Mouse (Mus musculus): ENCODE data around the gene Strc.
"Not testable (repeated sequence)": the region's sequence is repeated elsewhere in the genome, so short reads cannot be mapped to it uniquely, and the experiment has no call there.

Gene Strc

GRCm38 (mm10) chr2:121386961-121387575 is at the start of gene Strc:
Gene Strc (minus strand): TSS chr2:121387168.
- in situ Hi-C loops (cut with MboI, MseI): not testable (repeated sequence)

DNA sequence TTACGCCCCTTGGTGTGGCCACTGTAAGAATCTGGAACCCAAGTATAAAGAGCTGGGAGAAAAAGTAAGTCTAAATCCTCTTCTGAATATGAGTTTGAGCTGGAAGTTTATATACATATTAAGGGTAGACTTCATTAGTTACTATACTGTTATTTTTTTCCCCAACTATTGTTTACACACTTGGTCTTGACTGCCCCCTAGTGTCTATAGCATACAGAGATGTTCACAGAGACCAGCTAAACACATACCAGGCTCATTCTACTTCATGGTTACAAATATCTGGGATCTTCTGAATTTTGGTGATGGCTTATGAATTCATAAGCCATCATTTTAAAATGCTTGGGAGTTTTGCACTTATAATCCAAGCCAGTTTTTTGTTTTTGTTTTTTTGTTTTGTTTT is 47.9 kb upstream of the Strc start:
- in situ Hi-C loops (cut with MboI, MseI): no loop called here

- in situ Hi-C loops (cut with MboI, MseI): no loop called here
Observed at GRCm38 (mm10) chr2:121425890-121426289, 38.9 kb upstream of the Strc start.

DNA sequence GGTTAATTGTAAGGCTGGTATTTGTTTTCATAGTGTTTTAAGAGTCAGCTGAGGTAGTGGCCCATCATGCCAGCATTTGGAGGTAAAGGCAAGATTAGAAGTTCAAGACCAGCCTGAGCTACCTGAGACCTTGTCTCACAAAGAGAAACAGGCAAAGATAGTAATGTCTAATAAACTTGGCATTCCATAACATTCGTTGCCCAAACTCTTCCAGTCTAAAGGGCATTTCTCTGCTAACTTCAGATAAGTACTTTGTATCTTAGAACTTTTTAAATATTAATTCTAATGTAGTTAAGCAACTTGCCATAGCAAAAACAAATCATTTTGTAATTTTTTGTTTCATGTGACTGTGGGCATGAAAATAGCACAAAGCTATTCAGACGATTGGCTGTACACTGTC is 36.2 kb upstream of the Strc start:
- in situ Hi-C loops (cut with MboI, MseI): no loop called here

- in situ Hi-C loops (cut with MboI, MseI): no loop called here
Observed at GRCm38 (mm10) chr2:121418476-121418875, 31.5 kb upstream of the Strc start.

DNA sequence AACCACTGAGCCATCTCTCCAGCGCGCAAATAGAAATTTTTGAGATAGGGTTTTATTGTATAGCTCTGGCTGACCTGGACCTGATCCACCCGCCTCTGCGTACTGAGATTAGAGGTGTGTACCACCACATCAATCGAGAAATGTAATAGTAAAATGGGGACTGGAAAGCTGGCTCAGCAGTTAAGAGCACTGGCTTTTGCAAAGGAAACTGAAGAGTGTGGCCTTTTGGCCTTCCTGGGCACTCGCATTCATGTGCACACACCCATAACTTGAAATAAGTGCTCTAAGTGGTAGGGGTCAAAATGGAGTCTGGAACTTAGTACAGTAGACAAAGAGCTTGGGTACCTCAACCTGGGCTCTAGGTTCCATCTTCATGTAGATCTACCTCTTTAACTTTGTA is 29.4 kb upstream of the Strc start:
- in situ Hi-C loops (cut with MboI, MseI): no loop called here

DNA sequence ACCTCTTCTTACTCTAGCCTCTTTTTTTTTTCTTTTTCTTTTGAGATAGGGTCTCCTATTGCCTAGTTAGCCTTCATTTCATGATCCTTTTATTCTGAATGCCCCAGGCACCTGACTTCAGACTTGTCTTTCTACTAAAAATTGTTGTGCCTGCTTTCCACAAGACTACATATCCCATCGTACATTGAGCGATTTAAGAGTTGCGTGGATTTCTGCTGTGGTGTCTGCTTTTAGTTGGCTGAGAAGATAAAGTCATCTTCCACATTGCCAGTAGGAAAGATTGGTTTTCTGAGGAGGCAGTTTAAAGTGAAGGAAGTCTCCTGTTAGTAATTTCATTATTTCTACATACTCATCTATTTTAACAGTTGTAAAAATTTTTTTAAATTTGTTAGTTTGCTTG is 28.6 kb upstream of the Strc start:
- in situ Hi-C loops (cut with MboI, MseI): no loop called here

DNA sequence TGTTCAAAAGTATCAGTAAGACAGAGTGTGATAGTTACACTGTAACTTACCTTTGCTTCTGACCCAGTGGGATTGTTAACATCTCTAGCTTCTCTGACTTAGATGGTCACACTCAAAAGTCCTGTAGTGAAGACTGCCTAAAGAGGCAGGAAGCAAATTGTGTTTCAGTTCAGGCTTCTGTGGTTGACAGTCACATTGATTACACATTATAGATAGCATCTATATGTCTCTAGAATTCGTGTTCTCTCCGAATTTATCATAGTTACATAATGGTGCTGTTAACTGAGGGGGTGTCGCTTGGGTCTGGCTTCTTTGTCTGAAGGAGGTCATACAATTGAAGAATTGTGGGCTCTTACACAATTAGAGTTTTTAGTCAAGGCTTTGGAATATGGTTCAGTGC is 28.1 kb upstream of the Strc start:
- in situ Hi-C loops (cut with MboI, MseI): no loop called here

DNA sequence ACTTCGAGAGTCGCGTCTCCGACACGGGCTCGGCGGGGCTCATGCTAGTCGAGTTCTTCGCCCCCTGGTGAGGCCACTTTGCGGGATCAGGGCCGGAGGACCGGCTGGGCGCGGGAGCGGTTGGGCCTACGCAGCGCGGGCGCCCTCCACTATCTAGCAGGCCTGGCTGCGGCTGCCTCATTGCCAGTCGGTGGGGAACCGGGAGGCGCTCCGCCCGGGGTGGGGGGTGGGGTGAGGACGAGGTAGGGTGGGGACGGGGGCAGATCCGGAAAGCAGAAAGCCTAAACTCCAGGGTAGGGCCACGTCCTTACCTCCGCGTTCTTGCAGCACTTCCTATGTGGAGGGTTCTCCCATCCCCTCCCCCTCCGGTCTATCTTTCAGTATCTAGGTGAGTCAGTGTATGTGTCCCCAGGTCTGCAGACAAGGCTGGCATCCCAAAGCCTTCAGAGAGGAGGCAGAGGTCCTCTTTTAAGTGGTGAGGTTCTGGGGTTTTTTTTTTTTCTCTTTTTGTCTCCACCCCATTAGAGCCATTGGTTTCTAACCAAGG is 27.2 kb upstream of the Strc start:
- in situ Hi-C loops (cut with MboI, MseI): no loop called here

GRCm38 (mm10) chr2:121413387-121414042 is 26.5 kb upstream of the Strc start, which contains the start of the genes Pdia3 and Catsper2:
Gene Pdia3 (plus strand): TSS chr2:121413775.
Gene Catsper2 (minus strand): TSS chr2:121413792.
- in situ Hi-C loops (cut with MboI, MseI): no loop called here

GRCm38 (mm10) chr2:121412843-121413386 is 25.9 kb upstream of the Strc start:
- in situ Hi-C loops (cut with MboI, MseI): no loop called here

DNA sequence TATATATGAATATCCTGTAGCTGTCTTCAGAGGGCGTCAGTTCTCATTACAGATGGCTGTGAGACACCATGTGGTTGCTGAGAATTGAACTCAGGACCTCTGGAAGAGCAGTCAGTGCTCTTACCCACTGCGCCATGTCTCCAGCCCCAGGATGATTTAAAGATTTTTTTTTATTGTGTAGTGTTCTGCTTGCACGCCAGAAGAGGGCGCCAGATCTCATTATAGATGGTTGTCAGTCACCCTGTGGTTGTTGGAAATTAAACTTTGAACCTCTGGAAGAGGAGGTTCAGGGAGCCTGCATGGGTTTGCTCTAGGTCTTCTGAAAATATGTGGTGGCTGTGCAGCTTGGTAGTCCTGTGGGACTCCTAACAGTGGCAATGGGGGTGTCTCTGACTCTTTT is 21.2 kb upstream of the Strc start:
- in situ Hi-C loops (cut with MboI, MseI): loop anchor here (5.0 kb wide), 1 partner anchor 34 kb away; the partner anchor contains the start of gene Ell3

DNA sequence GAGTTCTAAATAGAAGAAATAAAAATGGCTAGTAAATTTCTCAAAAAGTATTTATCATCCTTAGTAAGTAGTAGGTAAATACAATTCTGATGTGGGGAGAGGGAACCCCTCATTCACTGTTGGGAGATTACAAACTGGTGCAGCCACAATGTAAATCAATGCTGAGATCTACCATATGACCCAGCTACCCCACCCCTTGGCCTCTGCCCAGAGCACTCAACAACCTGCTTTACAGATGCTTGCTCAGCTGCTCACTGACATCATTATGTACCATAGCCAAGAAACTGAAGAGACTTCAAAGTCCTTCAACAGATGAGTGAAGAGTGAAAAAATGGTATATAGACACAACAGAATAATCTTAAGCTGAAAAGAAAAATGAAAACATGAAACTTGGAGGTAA is 16.3 kb upstream of the Strc start:
- in situ Hi-C loops (cut with MboI, MseI): no loop called here

- in situ Hi-C loops (cut with MboI, MseI): loop anchor here (10.0 kb wide), 1 partner anchor 152 kb away; no protein-coding TSS in a partner anchor
Observed at GRCm38 (mm10) chr2:121396624-121397023, 9.7 kb upstream of the Strc start.

DNA sequence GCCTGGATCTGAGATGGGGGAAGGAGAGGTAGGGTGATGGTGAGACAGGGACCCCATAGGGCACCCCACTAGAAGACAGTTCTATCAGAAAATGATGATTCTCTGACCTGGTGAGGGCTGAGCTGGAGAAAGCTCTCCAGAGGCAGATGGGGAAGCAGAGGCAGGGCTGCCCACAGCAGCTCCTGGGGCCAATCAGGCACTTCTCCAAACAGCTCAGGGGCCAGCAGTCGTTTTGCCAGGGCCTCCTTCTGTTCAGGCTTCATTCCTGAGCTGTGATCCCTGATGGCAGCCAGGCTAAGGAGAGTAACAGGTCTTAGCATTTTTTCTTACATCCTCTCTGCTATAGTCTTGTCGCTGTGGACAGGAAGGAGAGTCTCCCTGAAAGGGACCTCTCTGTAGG is 12.2 kb downstream of the Strc start:
- in situ Hi-C loops (cut with MboI, MseI): loop anchor here (10.0 kb wide), 1 partner anchor 1090 kb away; the partner anchor contains the start of gene Pla2g4d

- in situ Hi-C loops (cut with MboI, MseI): loop anchor here (10.0 kb wide), 1 partner anchor 1087 kb away; the partner anchor contains the start of gene Pla2g4d
Observed at GRCm38 (mm10) chr2:121372266-121372665, 14.7 kb downstream of the Strc start.

GRCm38 (mm10) chr2:121370921-121371320 is 16.0 kb downstream of the Strc start:
- in situ Hi-C loops (cut with MboI, MseI): loop anchor here (10.0 kb wide), 1 partner anchor 1086 kb away; the partner anchor contains the start of gene Pla2g4d

GRCm38 (mm10) chr2:121368831-121369230 is 18.1 kb downstream of the Strc start:
- in situ Hi-C loops (cut with MboI, MseI): no loop called here

GRCm38 (mm10) chr2:121363656-121364055 is 23.3 kb downstream of the Strc start:
- in situ Hi-C loops (cut with MboI, MseI): no loop called here

DNA sequence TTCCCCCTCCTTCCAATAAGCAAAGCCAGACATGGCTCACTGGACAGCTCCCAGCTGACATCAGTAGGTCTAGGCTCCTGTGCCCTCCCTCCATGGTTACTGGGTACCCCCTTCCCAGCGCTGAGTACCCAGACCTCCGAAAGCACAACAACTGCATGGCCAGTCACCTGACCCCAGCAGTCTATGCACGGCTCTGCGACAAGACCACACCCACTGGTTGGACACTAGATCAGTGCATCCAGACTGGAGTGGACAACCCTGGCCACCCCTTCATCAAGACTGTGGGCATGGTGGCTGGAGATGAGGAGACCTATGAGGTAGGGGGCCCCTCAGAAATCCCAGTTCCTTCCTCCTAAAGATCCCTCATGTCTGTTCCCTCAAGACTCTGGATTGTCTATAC is 27.5 kb downstream of the Strc start:
- in situ Hi-C loops (cut with MboI, MseI): no loop called here

DNA sequence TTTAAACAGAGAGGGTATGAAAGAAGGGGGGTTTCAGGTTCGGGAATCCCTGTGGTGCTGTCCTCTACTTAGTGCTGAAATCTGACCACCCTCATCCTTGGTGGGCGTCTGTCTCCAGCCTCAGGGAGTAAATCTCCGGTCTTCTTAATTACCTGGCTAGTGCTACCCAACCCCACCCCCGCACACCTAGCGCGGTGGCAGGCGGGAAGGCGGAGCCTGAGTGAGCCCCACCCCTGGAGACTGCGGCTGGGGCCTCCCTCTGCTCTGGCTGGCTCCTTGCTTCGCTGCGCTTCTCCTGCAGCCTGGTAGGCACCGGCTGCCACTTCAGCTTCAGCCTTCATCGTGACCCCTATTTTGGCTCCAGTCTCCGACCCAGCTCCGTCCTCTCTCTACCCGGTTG is 28.6 kb downstream of the Strc start:
- in situ Hi-C loops (cut with MboI, MseI): no loop called here

DNA sequence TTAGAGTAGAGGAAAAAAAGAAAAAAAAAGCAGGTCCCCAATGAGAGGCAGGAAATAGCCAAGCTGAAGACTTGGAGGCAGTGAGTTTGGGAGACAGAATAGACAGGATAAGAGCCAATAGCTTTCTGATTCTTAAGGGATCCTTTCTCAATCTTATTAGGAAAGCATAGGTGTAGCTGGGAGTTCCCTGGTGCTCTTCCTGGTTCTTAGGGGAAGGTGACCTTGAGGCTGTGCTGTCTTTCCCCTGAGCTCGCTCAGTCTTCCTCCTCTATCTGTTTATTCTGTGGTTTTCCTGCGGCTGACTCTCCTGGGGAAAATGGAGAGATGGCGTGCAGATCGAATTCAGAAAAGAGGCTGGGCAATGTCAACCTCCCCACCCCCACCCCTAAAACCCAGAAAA is 29.0 kb downstream of the Strc start:
- in situ Hi-C loops (cut with MboI, MseI): no loop called here

- in situ Hi-C loops (cut with MboI, MseI): no loop called here
Observed at GRCm38 (mm10) chr2:121357494-121357893, 29.5 kb downstream of the Strc start, which contains the start of gene Ckmt1. Gene Ckmt1 (plus strand): TSS chr2:121357714.

Data from T-helper 1 cell (primary cell).